Mouse (Mus musculus): ENCODE measurements around the gene Repin1.
"Not testable (repeated sequence)": the region's sequence is repeated elsewhere in the genome, so short reads cannot be mapped to it uniquely, and the experiment has no call there.

The Repin1 gene

DNA sequence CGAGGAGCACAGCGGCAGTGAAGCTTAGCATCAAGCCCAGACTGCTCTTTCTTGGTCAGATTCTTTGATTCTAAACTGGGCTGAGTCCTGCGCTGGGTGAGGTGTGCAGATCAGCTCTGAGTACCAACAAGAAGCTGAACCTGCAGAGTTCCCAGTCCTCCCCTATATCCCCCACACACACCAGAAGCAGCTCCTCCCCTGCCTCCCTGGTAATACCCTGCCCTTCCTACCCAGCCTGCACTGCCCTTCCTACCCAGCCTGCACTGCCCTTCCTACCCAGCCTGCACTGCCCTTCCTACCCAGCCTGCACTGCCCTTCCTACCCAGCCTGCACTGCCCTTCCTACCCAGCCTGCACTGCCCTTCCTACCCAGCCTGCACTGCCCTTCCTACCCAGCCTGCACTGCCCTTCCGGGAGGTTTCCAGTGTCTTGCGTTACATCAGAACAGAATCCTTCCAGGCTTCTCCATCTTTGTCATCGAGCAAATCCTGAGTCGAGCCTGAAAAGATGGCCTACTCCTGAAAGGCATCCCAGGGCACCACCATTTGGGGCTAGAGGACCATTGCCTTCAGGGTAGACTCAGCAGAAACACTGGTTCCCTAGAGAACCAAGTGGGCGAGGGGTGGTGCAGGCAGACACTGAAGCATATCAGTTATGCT, 28.6 kb downstream of the Repin1 start:
- in situ Hi-C loops (cut with MboI; ENCODE audit: low sequenced_read_pairs) = not testable (repeated sequence)

DNA sequence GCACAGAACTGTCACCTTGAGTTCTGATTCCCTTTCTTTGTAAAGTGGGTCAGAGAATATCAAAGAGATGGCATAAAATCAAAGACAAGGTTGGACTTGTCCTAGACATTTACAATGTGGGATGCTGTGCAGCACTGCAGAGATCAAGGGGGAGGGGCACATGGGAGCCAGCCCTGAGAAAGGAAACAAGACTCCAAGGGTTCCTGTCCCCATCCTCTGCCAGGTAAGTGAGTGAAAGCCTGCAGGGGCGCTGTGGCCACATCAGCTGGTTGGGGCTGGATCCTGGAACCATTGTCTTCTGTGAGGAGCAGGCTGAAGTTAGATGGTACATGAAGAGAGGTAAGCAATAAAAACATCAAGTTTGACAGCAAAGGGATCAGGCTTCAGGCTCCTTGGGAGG, 29.8 kb downstream of the Repin1 start:
- in situ Hi-C loops (cut with MboI; ENCODE audit: low sequenced_read_pairs) = no loop called here

DNA sequence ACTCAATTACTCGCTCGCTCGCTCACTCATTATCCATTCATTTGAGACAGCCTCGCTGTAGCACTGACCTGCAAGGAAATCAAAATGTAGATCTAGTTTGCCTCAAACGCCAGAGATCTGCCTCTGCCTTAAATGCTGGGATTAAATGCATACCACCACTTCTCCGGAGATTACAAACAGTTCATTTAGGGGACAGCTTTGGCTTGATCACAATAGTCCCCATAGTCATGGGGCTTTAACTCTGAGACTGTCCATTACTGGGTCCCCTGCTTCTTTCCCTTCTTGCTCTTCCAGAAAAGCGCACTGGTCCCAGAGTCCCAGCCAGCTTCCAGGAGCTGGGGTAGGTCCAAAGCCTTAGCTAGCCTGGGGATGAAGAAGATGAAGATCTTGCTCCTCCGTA, 32.8 kb downstream of the Repin1 start, which contains the start of gene AI854703:
AI854703 (plus strand) TSS at position 301 of the 400 bp plus-strand sequence.
- in situ Hi-C loops (cut with MboI; ENCODE audit: low sequenced_read_pairs) = no loop called here

DNA sequence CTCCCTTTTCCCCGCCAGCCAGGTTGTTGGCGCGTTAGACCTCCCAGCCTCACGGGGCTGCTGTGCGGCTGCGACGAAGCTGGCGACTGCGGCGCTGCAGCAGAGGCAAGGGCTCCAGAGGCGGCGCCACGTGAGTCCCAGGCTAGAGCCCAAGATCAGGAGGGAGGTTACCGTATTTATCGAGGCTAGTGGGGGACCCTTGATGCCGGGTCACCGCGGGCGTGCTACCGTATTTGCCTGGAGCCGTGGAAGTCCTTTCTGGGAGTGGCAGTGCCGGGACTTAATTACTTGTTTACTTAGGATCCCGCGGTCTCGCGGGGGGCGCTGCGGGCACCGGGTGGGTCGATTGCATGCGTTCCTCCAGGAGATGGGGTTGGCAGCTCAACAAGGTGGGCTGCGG, 33.3 kb downstream of the Repin1 start:
- in situ Hi-C loops (cut with MboI; ENCODE audit: low sequenced_read_pairs) = no loop called here

DNA sequence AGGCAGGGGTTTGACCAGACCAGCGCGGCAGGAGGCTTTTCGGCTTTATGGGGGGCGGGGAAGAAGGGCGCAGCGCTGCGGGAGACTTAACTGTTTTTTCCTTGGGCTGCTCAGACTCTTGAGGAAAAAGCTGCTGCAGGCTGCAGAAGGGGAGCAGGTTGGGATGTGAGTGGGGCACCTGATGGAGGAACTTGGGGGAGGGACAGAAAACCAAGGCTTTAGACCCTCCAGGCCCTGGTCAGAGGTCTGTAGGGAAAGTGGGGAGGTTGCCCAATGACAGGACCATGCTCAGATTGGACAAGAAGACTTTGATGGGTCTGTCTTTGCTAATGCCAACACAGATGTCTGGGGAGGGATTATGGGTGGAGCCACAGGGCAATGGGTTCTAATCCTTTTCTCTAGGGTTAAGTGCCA, 33.8 kb downstream of the Repin1 start:
- in situ Hi-C loops (cut with MboI; ENCODE audit: low sequenced_read_pairs) = no loop called here

- in situ Hi-C loops (cut with MboI; ENCODE audit: low sequenced_read_pairs) = no loop called here
Measured at GRCm38 (mm10) chr6:48628377-48628776, 34.7 kb downstream of the Repin1 start.

DNA sequence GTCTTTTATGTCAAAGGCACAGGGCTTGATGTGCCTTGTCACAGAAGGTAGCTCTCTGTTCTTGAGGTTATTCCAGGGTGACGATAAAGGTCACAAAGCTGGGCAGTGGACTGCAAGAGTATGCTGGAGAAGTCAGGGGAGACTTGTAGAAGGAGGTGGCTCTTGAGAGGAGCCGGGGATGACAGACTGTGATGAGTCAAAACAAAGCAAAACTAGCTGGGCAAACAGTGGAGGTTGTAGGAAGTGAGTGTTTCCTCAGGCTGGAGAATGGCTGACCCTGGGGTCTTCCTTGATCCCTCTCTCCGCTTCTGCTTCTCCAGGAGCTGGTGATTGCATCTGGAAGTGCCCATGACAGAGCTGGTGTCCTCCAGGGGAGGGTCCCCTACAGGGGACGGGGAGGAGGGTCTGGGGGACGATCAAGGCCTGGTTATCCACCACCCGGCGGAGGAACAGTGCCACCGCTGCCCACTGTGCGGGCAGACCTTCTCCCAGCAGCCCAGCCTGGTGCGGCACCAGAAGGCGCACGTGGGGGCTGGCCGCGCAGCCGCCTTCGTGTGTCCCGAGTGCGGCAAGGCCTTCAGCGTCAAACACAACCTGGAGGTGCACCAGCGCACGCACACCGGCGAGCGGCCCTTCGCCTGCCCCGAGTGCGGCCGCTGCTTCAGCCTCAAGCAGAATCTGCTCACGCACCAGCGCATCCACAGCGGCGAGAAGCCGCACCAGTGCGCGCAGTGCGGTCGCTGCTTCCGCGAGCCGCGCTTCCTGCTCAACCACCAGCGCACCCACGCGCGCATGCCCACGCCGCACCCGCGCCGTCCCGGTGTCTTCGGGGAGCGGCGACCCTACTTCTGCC, 35.4 kb downstream of the Repin1 start:
- in situ Hi-C loops (cut with MboI; ENCODE audit: low sequenced_read_pairs) = no loop called here

DNA sequence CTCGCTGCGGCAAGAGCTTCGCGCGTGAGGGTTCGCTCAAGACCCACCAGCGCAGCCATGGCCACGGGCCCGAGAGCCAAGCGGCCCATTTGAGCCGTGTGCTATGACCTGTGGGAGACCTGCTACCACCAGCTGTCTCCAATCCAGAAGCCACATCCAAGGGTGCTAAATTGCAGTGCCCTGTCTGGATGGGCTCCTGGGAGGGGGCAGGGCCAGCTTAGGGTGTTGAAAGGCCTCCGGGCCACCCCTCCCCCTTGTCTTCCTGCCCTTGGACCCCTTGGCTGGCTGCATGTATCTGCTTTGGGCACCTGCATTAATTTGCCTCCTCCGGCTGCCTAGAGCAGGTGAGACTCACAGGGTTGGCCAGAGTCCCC, 36.0 kb downstream of the Repin1 start:
- in situ Hi-C loops (cut with MboI; ENCODE audit: low sequenced_read_pairs) = no loop called here

DNA sequence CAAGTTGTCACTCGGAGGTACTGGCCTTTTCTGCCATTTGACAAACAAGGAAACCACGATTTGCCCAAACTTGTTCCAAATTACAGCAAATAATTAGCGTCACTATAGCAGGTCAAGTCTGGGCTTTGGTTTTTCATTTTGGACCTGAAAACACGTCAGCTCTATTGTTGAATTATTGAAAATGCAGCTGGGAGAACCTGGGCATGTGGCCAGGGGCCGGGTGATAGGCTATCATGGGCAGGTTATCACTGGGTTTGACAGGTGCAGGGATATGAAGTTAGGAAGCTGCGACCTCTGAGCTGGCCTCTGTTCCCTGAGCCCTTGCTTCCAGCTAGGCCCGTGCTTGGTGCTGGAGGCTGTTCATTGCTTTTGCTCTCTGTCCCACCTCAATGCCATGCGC, 37.1 kb downstream of the Repin1 start:
- in situ Hi-C loops (cut with MboI; ENCODE audit: low sequenced_read_pairs) = no loop called here

GRCm38 (mm10) chr6:48635105-48635504, 41.4 kb downstream of the Repin1 start:
- in situ Hi-C loops (cut with MboI; ENCODE audit: low sequenced_read_pairs) = no loop called here

GRCm38 (mm10) chr6:48636515-48636914, 42.8 kb downstream of the Repin1 start:
- in situ Hi-C loops (cut with MboI; ENCODE audit: low sequenced_read_pairs) = no loop called here

GRCm38 (mm10) chr6:48637811-48638500, 44.3 kb downstream of the Repin1 start:
- in situ Hi-C loops (cut with MboI; ENCODE audit: low sequenced_read_pairs) = no loop called here

DNA sequence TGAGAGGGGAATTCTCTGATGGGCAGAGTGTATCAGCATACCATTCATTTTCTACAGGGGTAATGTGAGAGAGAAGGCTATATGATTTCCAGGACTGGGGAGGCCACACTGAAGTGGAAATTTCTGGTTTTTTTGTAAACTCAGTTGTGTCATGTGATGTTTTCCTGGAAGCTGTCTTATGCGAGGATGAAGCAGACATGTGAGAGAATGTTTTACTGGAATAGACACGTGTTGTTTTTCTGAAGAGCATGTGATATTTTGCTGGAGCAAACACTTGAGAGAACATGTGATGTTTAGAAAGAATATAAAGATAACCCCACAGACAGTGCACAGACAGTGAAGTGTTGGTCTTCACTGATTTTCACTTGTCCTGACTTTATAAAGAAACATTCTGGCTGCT, 44.9 kb downstream of the Repin1 start:
- in situ Hi-C loops (cut with MboI; ENCODE audit: low sequenced_read_pairs) = no loop called here

GRCm38 (mm10) chr6:48641391-48641790, 47.7 kb downstream of the Repin1 start:
- in situ Hi-C loops (cut with MboI; ENCODE audit: low sequenced_read_pairs) = no loop called here

GRCm38 (mm10) chr6:48642764-48643292, 49.1 kb downstream of the Repin1 start:
- in situ Hi-C loops (cut with MboI; ENCODE audit: low sequenced_read_pairs) = no loop called here

DNA sequence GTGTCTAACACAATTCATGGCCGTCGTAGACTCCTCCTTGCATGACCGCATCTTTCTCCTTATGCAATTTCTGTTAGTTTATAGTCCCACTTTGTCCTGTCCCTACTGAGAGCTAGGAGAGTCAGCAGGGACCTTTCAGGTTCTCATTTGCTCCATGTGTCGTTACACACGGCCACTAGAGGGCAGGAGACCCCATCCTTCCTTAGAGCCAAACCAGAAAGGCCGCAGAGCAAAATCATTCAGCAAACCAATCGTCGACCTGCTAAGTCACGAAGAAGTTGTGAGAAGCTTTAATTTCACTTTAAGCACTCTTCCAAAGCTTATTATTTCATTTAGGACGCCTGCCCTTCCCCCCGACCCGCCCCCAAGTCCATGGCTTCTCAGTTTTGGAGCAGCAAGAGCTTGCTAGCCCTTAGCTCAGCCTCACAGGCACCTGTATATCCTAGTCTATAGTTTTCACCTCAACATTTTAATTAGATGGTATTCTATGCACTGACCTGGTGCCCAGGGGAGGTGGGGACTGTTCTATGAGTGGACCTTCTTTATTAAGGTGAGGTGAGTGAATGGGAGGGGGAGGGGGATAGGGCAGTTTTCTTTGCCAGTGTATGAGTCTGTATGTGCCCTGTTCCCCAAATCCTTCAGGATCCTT, 52.1 kb downstream of the Repin1 start:
- in situ Hi-C loops (cut with MboI; ENCODE audit: low sequenced_read_pairs) = loop anchor here (5.0 kb wide), 1 partner anchor 122 kb away; no protein-coding TSS in a partner anchor

- in situ Hi-C loops (cut with MboI; ENCODE audit: low sequenced_read_pairs) = loop anchor here (5.0 kb wide), 1 partner anchor 121 kb away; no protein-coding TSS in a partner anchor
Measured at GRCm38 (mm10) chr6:48646309-48646690, 52.6 kb downstream of the Repin1 start.

DNA sequence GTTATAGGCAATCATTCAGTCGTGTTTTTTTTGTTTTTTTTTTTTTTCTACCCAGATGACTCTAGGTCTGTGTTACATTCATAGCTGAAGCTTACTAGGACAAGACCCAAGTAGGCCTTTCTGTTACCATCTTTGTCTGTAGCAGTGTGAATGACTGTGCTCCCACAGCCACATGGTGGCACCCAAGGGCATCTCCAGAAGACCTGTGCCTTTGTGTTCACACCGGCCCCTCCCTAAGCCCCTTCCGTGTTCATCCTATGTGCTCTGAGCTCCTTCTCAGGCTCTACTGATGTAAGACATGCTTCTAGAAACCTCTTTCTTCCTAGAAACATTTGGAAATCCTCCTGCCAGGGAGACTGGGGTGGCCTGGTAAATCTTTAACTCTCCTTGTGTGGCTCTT, 53.3 kb downstream of the Repin1 start, which contains the start of gene Gimap8:
Gimap8 (plus strand) TSS at position 240 of the 400 bp plus-strand sequence.
- in situ Hi-C loops (cut with MboI; ENCODE audit: low sequenced_read_pairs) = loop anchor here (5.0 kb wide), 1 partner anchor 120 kb away; no protein-coding TSS in a partner anchor

DNA sequence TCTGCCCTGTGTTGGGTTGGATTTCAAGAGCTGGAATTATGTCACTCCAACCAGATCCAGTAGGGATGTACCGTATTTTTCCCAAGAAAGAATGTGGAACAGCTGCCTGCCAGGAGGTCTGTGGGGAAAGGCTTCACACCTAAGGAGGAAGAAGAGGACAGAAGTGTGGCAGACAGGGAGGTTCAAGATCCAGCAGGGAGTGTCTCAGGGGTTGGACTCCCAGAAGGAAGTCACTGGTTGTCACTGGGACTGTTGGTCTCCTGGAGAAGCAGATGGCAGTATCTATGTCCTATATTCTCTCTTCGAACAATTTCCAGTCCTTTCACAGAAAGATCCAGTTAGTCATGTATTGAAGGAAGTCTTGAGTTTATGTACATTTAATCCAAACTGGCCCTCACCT, 53.9 kb downstream of the Repin1 start:
- in situ Hi-C loops (cut with MboI; ENCODE audit: low sequenced_read_pairs) = loop anchor here (5.0 kb wide), 1 partner anchor 120 kb away; no protein-coding TSS in a partner anchor

All from CH12F3 (cell line).